Mouse (Mus musculus): ENCODE results near the gene Thap8.

DNA sequence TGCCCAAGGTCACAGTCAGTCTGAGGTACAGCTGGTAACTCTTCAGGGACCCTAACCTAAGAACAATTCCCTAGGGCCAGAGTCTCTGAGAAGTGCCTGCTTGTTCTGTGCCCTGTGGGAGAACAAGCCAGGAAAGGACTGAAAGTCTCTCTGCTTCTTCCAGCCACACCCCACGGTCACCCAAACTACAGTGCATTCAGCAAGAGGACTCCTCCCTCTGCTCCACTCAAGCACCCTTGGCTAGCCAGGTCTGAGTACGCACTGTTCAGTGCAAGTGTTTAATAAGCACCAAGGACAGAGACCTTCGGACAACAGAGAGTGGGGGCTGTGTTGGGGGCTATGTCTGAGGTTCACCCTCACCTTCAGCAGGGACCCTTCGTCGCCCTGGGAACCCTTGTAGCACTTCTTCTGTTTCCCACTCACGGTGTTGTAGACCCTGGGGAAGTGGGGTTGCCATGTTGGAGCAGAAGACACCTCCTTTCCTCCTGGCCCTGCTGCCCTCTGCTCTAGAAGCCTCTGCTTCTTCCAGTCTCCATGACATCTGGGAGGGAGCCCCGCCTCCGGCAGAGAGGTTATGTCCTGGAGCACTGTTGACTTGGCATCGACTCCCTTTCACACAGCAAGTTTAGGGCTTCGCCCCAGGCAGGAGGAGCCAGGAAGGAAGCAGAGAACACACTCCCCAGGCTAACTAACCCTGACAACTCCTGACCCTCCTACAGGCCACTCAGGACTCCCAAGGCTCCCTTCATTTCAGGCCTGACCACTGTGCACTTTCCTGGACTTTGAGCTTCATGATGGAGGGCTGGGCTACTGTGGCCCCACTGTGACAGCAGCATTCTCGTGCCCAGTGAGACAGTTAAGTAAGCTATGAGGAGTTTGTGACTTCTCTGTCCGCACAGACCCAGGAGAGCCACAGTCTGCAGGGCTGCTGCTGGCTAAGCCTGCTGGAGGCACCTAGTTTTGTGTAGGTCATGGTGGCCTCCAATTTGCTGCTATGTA, 27.6 kb upstream of the Thap8 start:
- no peak for TF ChIP-seq POLR2A (IDR thresholded peaks at IDR 0.05; ENCODE audit: control insufficient read depth, low read depth, low read length)
- no peak for TF ChIP-seq CTCF (IDR thresholded peaks at IDR 0.05; ENCODE audit: control insufficient read depth, insufficient read depth, insufficient replicate concordance, low read depth, low read length)
